In genomic region chr11:108857678-108858338, GRCm38 (mm10) we compare ENCODE assay signal across 9 mouse cellular contexts.
DNase-seq lines count a peak whose midpoint lies in the region; ATAC-seq and TF ChIP-seq lines count a peak whose summit lies in the region.
"Had no signal": no experiment of that assay in that cellular context is flagged by ENCODE, and none has a peak within 500 bp of the region (broad histone marks: within the 10 kb centered on the region; RNA-seq: fewer than 3 reads in every experiment).

No protein-coding gene starts in this region.

- H3K27ac ChIP-seq in forebrain, embryonic 14.5 days (ENCODE audit: low read depth, low read length) = no peak overlapping the region
- no peak overlapping the region for H3K27ac ChIP-seq in midbrain, embryonic 11.5 days (ENCODE audit: low read depth, low read length)

- WGBS in lung, adult 2 months = 41% methylated on average over 7 of the region's 7 CpGs
- WGBS in forebrain, embryonic 14.5 days = 35% methylated on average over 7 of the region's 7 CpGs
- 38% methylated on average over 7 of the region's 7 CpGs for WGBS in midbrain, embryonic 11.5 days

- no peaks in the 10 kb centered on the region for H3K36me3 ChIP-seq in forebrain, embryonic 14.5 days (ENCODE audit: control insufficient read depth, insufficient read depth, low read length)
- no peaks in the 10 kb centered on the region for H3K36me3 ChIP-seq in midbrain, embryonic 11.5 days (ENCODE audit: control insufficient read depth, insufficient read depth, low read length)

- no peak overlapping the region for H3K4me3 ChIP-seq in lung, adult 2 months (replicated peaks; ENCODE audit: extremely low read depth, low read depth, low read length)
- no peak overlapping the region for H3K4me3 ChIP-seq in forebrain, embryonic 14.5 days (ENCODE audit: low read depth, low read length)
- no peak overlapping the region for H3K4me3 ChIP-seq in midbrain, embryonic 11.5 days (ENCODE audit: low read depth, low read length)

- H3K27me3 ChIP-seq in forebrain, embryonic 14.5 days (replicated peaks; ENCODE audit: control insufficient read depth, insufficient read depth, low read length) = no peaks in the 10 kb centered on the region
- no peaks in the 10 kb centered on the region for H3K27me3 ChIP-seq in midbrain, embryonic 11.5 days (ENCODE audit: control insufficient read depth, insufficient read depth, low read length)
- H3K27me3 ChIP-seq: Patski had no signal

- H3K9me3 ChIP-seq in forebrain, embryonic 14.5 days (replicated peaks; ENCODE audit: control insufficient read depth, low read length) = no peaks in the 10 kb centered on the region
- no peaks in the 10 kb centered on the region for H3K9me3 ChIP-seq in midbrain, embryonic 11.5 days (ENCODE audit: control insufficient read depth, low read length)

- intact Hi-C loops in left cerebral cortex, postnatal 10 days (cut with DNase I) = no loop called here

- no peak overlapping the region for H3K9ac ChIP-seq in forebrain, embryonic 14.5 days (ENCODE audit: low read length)
- no peak overlapping the region for H3K9ac ChIP-seq in midbrain, embryonic 11.5 days (ENCODE audit: low read length)

- peak; percentile 28 to 60 for DNase-seq in lung, adult 18-20 months
- no peak for DNase-seq in lung, adult 2 months
- peak; percentile 30 for DNase-seq in forebrain, embryonic 14.5 days (ENCODE audit: low spot score)
- DNase-seq in left cerebral cortex, postnatal 10 days (ENCODE audit: extremely low spot score in 1 of 2, low spot score in 2 of 2) = peak; percentile 52 to 69
- no peak for DNase-seq in midbrain, embryonic 11.5 days (ENCODE audit: low spot score, missing footprints)
- DNase-seq in thymus, postnatal 14 days = no peak
- no peak for DNase-seq in kidney, adult 18-20 months
- DNase-seq in spleen, postnatal 4 days (ENCODE audit: low spot score in 2 of 2) = no peak

- H3K4me1 ChIP-seq in lung, adult 2 months (ENCODE audit: control insufficient read depth, insufficient read depth, low read length) = peaks cover 3% of the 10 kb centered on the region; the same call in 1 of the 2 replicates
- peaks cover 10% of the 10 kb centered on the region for H3K4me1 ChIP-seq in forebrain, embryonic 14.5 days (ENCODE audit: control insufficient read depth, insufficient read depth, low read length)
- peaks cover 6% of the 10 kb centered on the region for H3K4me1 ChIP-seq in midbrain, embryonic 11.5 days (ENCODE audit: control insufficient read depth, insufficient read depth, low read length)

- TF ChIP-seq POLR2A in lung, adult 2 months (IDR thresholded peaks at IDR 0.05; ENCODE audit: borderline replicate concordance, extremely low read depth, low read depth, low read length) = no peak

- ATAC-seq in forebrain, embryonic 14.5 days = no peak
- ATAC-seq in midbrain, embryonic 11.5 days (ENCODE audit: low FRiP score) = peak; percentile 42; the same call in 1 of the 2 replicates

- no peak for TF ChIP-seq CTCF in lung, adult 2 months (IDR thresholded peaks at IDR 0.05; ENCODE audit: insufficient read depth, low read length)

- no peak overlapping the region for H3K4me2 ChIP-seq in forebrain, embryonic 14.5 days (ENCODE audit: low read length)
- no peak overlapping the region for H3K4me2 ChIP-seq in midbrain, embryonic 11.5 days

Comparison
In these comparisons a context has a peak if more than half of its experiments do, and no peak if none do; other contexts are left out.
1. DNase-seq: peak in lung, adult 18-20 months (2 of 2), forebrain, embryonic 14.5 days (single experiment) and left cerebral cortex, postnatal 10 days (2 of 2); none in lung, adult 2 months (single experiment), midbrain, embryonic 11.5 days (single experiment), thymus, postnatal 14 days (single experiment), kidney, adult 18-20 months (single experiment) and spleen, postnatal 4 days (0 of 2).